Mouse (Mus musculus): ENCODE results near the gene Prkcb.

- TF ChIP-seq CTCF (IDR thresholded peaks at IDR 0.05; ENCODE audit: control insufficient read depth, insufficient read depth, insufficient read length) (no peak), USF1 (IDR thresholded peaks at IDR 0.05; ENCODE audit: low read depth) (no peak)
These were observed 269.7 kb downstream of the Prkcb start for GRCm38 (mm10) chr7:122558085-122558811.
